Mouse (Mus musculus): ENCODE results near the gene Gm973. TPM values are rescaled to one million over a fixed set of nuclear protein-coding genes. Genes with fewer than 3 reads are reported as not detected.
A peak's percentile ranks its signal among the peaks of the same experiment; 100 is the strongest.

Gene Gm973
- polyA plus RNA-seq, 1 experiment from 2014 or later: 9.5 TPM

DNA sequence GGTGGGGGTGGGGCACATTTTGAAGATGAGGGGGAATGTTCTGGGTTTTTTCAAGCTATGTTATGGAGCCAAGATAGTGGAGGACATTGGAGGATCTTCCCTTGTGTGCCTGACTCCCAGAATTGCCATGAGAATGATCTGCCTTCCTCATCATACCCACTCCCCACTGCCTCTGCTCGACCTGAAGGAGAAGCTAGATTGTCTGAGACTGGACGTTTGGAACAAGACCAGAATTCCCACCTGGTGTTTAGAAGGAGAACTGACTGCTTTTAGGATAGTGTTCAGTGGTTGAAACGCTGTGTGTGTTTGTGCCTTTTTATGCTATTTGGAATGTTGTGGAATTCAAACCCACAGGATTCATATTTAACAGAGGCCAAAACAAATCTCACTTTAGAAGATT is 8.7 kb downstream of the Gm973 start:
- Histone ChIP-seq H3K4me3 (ENCODE audit: low read depth, low read length) (no peak overlapping the region), H3K36me3 (ENCODE audit: control insufficient read depth, insufficient read depth, low read length) (no peaks in the 10 kb centered on the region), H3K4me2 (replicated peaks; ENCODE audit: low read depth, low read length) (0 out of 2 replicates have a peak overlapping the region, but pooled peaks have one; percentile 2), H3K4me1 (replicated peaks; ENCODE audit: control insufficient read depth, insufficient read depth, low read length) (0 out of 2 replicates have a peak, but pooled peaks cover 6% of the 10 kb centered on the region), H3K27ac (ENCODE audit: low read depth, low read length) (peak overlapping the region; percentile 48; the same call in 1 of the 2 replicates), H3K27me3 (ENCODE audit: control insufficient read depth, insufficient read depth, low read length) (no peaks in the 10 kb centered on the region), H3K9me3 (ENCODE audit: control insufficient read depth, low read length) (no peaks in the 10 kb centered on the region), H3K9ac (ENCODE audit: low read depth, low read length) (no peak overlapping the region)
- ATAC-seq (ENCODE audit: low FRiP score) (no peak), DNase-seq (ENCODE audit: low spot score) (no peak)
- 56% methylated on average over 3 of the region's 3 CpGs for WGBS

GRCm38 (mm10) chr1:59527219-59527618 is 11.2 kb downstream of the Gm973 start:
- DNase-seq (ENCODE audit: low spot score): no peak
- WGBS: 91% methylated on average over 6 of the region's 6 CpGs
- H3K4me3 ChIP-seq (ENCODE audit: low read depth, low read length): no peak overlapping the region
- H3K36me3 ChIP-seq (ENCODE audit: control insufficient read depth, insufficient read depth, low read length): no peaks in the 10 kb centered on the region
- H3K4me2 ChIP-seq (replicated peaks; ENCODE audit: low read depth, low read length): no peak overlapping the region
- 0 out of 2 replicates have a peak, but pooled peaks cover 2% of the 10 kb centered on the region for H3K4me1 ChIP-seq (replicated peaks; ENCODE audit: control insufficient read depth, insufficient read depth, low read length)
- H3K27ac ChIP-seq (ENCODE audit: low read depth, low read length): no peak overlapping the region
- no peak overlapping the region for H3K9ac ChIP-seq (ENCODE audit: low read depth, low read length)
- ATAC-seq (ENCODE audit: low FRiP score): no peak
- H3K9me3 ChIP-seq (ENCODE audit: control insufficient read depth, low read length): no peaks in the 10 kb centered on the region
- H3K27me3 ChIP-seq (ENCODE audit: control insufficient read depth, insufficient read depth, low read length): no peaks in the 10 kb centered on the region

- DNase-seq (ENCODE audit: low spot score): peak; percentile 27
- WGBS: 28% methylated on average over 5 of the region's 5 CpGs
Measured at GRCm38 (mm10) chr1:59534976-59535810, 19.1 kb downstream of the Gm973 start.

GRCm38 (mm10) chr1:59538381-59538780 is 22.3 kb downstream of the Gm973 start:
- no peaks in the 10 kb centered on the region for H3K36me3 ChIP-seq (ENCODE audit: control insufficient read depth, insufficient read depth, low read length)
- H3K27ac ChIP-seq (ENCODE audit: low read depth, low read length): no peak overlapping the region
- DNase-seq (ENCODE audit: low spot score) (no peak), ATAC-seq (ENCODE audit: low FRiP score) (no peak)
- no peak overlapping the region for H3K4me3 ChIP-seq (ENCODE audit: low read depth, low read length)
- no peak overlapping the region for H3K9ac ChIP-seq (ENCODE audit: low read depth, low read length)
- no peaks in the 10 kb centered on the region for H3K27me3 ChIP-seq (ENCODE audit: control insufficient read depth, insufficient read depth, low read length)
- H3K4me1 ChIP-seq (replicated peaks; ENCODE audit: control insufficient read depth, insufficient read depth, low read length): no peaks in the 10 kb centered on the region
- 85% methylated on average over 5 of the region's 5 CpGs for WGBS
- H3K9me3 ChIP-seq (ENCODE audit: control insufficient read depth, low read length): no peaks in the 10 kb centered on the region
- H3K4me2 ChIP-seq (replicated peaks; ENCODE audit: low read depth, low read length): no peak overlapping the region

More at GRCm38 (mm10) chr1:59534976-59535810, 19.1 kb downstream of the Gm973 start:
- H3K4me2 ChIP-seq (replicated peaks; ENCODE audit: low read depth, low read length): no peak overlapping the region
- H3K27ac ChIP-seq (ENCODE audit: low read depth, low read length): no peak overlapping the region
- no peak overlapping the region for H3K9ac ChIP-seq (ENCODE audit: low read depth, low read length)
- no peak overlapping the region for H3K4me3 ChIP-seq (ENCODE audit: low read depth, low read length)
- H3K27me3 ChIP-seq (ENCODE audit: control insufficient read depth, insufficient read depth, low read length): no peaks in the 10 kb centered on the region
- H3K4me1 ChIP-seq (replicated peaks; ENCODE audit: control insufficient read depth, insufficient read depth, low read length): no peaks in the 10 kb centered on the region
- no peaks in the 10 kb centered on the region for H3K36me3 ChIP-seq (ENCODE audit: control insufficient read depth, insufficient read depth, low read length)
- H3K9me3 ChIP-seq (ENCODE audit: control insufficient read depth, low read length): no peaks in the 10 kb centered on the region
- ATAC-seq (ENCODE audit: low FRiP score): peak; percentile 57

DNA sequence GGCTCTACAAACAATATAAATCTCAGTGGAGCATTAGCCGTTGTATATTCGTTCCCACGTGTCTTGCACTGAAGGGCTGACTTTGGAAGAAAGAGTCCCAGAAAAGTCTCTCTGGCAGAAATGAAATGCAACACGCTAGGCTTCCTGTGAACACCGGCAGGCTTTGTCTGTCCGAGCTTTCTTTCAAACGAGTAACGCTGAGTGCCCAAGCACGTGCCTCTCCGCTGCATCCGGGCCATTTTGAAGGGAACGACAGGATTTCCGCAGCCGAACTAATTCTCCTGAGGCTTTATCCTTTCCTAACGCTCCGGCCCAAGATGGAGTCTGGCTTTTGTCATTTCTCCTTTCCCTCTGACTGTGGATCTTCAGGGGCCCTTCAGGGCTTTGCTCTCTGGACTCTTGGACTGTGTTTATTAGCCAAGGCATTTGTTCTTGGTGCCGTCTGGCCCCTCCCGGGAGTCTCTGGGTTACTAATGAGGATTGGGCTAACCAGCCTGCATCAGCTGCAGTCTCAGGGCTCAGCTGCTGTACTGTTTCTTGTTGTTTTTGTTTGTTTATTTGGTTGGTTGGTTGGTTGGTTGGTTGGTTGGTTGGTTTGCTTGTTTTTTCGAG is 24.6 kb downstream of the Gm973 start:
- Histone ChIP-seq H3K9me3 (ENCODE audit: control insufficient read depth, low read length) (no peaks in the 10 kb centered on the region), H3K9ac (ENCODE audit: low read depth, low read length) (no peak overlapping the region), H3K27me3 (ENCODE audit: control insufficient read depth, insufficient read depth, low read length) (no peaks in the 10 kb centered on the region), H3K4me3 (ENCODE audit: low read depth, low read length) (no peak overlapping the region), H3K4me2 (replicated peaks; ENCODE audit: low read depth, low read length) (no peak overlapping the region), H3K27ac (ENCODE audit: low read depth, low read length) (0 out of 2 replicates have a peak overlapping the region, but pooled peaks have one; percentile 3), H3K36me3 (ENCODE audit: control insufficient read depth, insufficient read depth, low read length) (no peaks in the 10 kb centered on the region), H3K4me1 (replicated peaks; ENCODE audit: control insufficient read depth, insufficient read depth, low read length) (no peaks in the 10 kb centered on the region)
- ATAC-seq (ENCODE audit: low FRiP score) (no peak), DNase-seq (ENCODE audit: low spot score) (no peak)
- WGBS: 78% methylated on average over 19 of the region's 19 CpGs

DNA sequence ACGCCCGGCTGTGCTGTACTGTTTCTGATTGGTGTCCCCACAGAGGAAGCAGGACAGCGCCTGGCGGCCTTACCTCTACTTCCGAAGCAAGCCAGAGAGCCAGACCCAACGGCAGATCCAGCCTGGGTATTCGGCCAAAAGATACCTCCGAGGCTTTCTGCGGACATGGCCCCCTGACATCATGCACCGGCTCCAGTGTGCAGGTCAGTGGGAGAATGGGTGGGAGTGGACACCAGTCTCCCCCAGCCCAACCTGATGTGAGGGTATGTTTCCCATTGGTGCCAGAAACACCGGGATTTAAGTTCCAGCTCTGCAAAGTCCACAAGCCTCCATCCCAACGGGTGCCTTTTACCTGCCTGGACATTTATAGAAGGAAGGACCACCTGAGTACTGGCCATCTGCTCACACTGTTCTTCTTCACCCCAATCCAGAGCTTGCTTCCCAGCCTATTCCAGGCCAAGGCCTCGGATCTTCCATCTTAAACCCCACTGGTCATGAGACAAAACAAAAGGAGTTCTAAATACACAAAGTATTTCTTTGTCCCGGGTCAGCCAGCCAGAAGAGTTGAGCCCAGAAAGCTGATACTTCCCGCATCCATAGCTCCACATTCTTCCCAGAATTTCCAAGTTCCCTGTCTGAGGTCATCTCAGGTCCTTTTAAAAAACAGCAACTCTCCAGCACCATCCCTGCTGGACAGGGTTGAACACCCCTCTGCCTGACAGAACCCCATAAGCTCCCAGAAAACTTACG is 25.4 kb downstream of the Gm973 start:
- ATAC-seq (ENCODE audit: low FRiP score) (no peak), DNase-seq (ENCODE audit: low spot score) (no peak)
- no peak overlapping the region for H3K4me3 ChIP-seq (ENCODE audit: low read depth, low read length)
- no peaks in the 10 kb centered on the region for H3K36me3 ChIP-seq (ENCODE audit: control insufficient read depth, insufficient read depth, low read length)
- no peak overlapping the region for H3K9ac ChIP-seq (ENCODE audit: low read depth, low read length)
- no peak overlapping the region for H3K27ac ChIP-seq (ENCODE audit: low read depth, low read length)
- 80% methylated on average over 16 of the region's 16 CpGs for WGBS
- H3K4me2 ChIP-seq (replicated peaks; ENCODE audit: low read depth, low read length): no peak overlapping the region
- no peaks in the 10 kb centered on the region for H3K9me3 ChIP-seq (ENCODE audit: control insufficient read depth, low read length)
- no peaks in the 10 kb centered on the region for H3K4me1 ChIP-seq (replicated peaks; ENCODE audit: control insufficient read depth, insufficient read depth, low read length)
- H3K27me3 ChIP-seq (ENCODE audit: control insufficient read depth, insufficient read depth, low read length): no peaks in the 10 kb centered on the region

DNA sequence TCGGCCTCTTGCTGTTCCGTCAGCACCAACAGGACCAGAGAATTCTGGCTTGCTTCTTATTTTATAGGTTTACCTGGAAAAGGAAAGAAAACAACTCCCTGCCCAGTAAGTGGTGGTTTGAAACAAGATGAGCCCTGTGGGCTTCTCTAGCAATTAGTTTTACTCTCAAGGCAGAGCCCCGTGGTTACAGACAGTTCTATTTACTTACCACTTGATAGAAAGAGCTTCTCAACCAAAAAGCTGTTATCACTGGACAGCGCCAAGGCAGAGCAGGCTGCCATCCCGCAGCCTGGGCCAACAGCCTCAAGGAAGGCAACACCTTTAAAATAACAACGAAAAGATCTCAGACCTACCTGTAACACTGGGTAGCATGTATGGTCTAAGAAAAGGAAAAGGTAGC is 26.2 kb downstream of the Gm973 start:
- Histone ChIP-seq H3K36me3 (ENCODE audit: control insufficient read depth, insufficient read depth, low read length) (no peaks in the 10 kb centered on the region), H3K27ac (ENCODE audit: low read depth, low read length) (no peak overlapping the region), H3K4me2 (replicated peaks; ENCODE audit: low read depth, low read length) (no peak overlapping the region), H3K4me3 (ENCODE audit: low read depth, low read length) (no peak overlapping the region), H3K9me3 (ENCODE audit: control insufficient read depth, low read length) (no peaks in the 10 kb centered on the region), H3K27me3 (ENCODE audit: control insufficient read depth, insufficient read depth, low read length) (no peaks in the 10 kb centered on the region), H3K4me1 (replicated peaks; ENCODE audit: control insufficient read depth, insufficient read depth, low read length) (no peaks in the 10 kb centered on the region), H3K9ac (ENCODE audit: low read depth, low read length) (no peak overlapping the region)
- WGBS: 68% methylated on average over 6 of the region's 6 CpGs
- ATAC-seq (ENCODE audit: low FRiP score) (no peak), DNase-seq (ENCODE audit: low spot score) (no peak)

DNA sequence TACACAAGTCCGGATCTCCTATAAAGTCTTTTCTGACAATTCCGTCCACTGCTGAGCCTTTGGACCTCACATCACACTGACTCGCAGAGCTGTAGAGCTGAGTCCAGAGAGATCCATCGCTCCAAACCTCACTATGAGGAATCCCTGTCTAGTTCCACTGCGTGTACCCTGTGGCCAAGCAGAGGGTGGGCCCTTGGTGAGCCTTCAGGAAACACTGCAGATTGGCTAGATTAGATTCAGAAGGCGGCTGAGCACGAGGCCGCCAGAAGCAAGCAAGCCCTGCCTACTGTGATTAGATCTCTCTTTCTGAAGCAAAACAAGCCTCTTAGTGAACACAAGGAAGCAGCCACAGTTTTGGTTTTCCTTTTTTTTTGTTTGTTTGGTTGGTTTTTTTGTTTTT is 27.8 kb downstream of the Gm973 start:
- Histone ChIP-seq H3K36me3 (ENCODE audit: control insufficient read depth, insufficient read depth, low read length) (no peaks in the 10 kb centered on the region), H3K4me1 (replicated peaks; ENCODE audit: control insufficient read depth, insufficient read depth, low read length) (no peaks in the 10 kb centered on the region)

More for the DNA sequence above, 27.8 kb downstream of the Gm973 start:
- no peak for ATAC-seq (ENCODE audit: low FRiP score)
- 77% methylated on average over 8 of the region's 8 CpGs for WGBS
- no peak overlapping the region for H3K4me3 ChIP-seq (ENCODE audit: low read depth, low read length)
- H3K27me3 ChIP-seq (ENCODE audit: control insufficient read depth, insufficient read depth, low read length): no peaks in the 10 kb centered on the region
- no peak overlapping the region for H3K9ac ChIP-seq (ENCODE audit: low read depth, low read length)
- H3K4me2 ChIP-seq (replicated peaks; ENCODE audit: low read depth, low read length): no peak overlapping the region
- no peak overlapping the region for H3K27ac ChIP-seq (ENCODE audit: low read depth, low read length)
- no peaks in the 10 kb centered on the region for H3K9me3 ChIP-seq (ENCODE audit: control insufficient read depth, low read length)
- no peak for DNase-seq (ENCODE audit: low spot score)

Data from hindbrain, embryonic 11.5 days (tissue).